In the genomic region with DNA sequence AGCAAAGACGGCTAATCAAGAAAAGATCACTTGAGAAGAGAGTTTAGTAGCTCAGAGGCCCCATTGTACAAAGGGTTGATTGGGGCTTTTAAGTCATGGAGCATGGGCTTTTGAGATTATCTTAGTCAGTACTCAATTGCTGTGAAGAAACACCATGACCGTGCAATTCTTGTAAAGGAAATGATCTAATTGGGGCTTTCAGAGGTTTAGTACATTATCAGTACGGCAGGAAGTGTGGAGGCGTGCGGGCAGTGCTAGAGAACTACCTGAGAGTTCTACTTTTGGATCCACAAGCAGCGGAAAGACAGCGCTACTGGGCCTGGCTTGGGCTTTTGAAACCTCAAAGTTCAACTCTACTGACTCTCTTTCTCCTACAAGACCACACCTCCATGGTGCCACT, we compare ENCODE assay signal across 25 mouse cellular contexts.
DNase-seq lines count a peak whose midpoint lies in the region; ATAC-seq and TF ChIP-seq lines count a peak whose summit lies in the region.
"Had no signal": no experiment of that assay in that cellular context is flagged by ENCODE, and none has a peak within 500 bp of the region (broad histone marks: within the 10 kb centered on the region; RNA-seq: fewer than 3 reads in every experiment).

No protein-coding gene starts in this region.

- H3K79me2 ChIP-seq in MEL (ENCODE audit: control insufficient read depth, insufficient read depth, low read length, poor library complexity) = no peaks in the 10 kb centered on the region

- H3K27me3 ChIP-seq in MEL (ENCODE audit: control insufficient read depth in 1 of 2, insufficient read depth in 2 of 2, low read length in 2 of 2) = no peaks in the 10 kb centered on the region
- H3K27me3 ChIP-seq in kidney, embryonic 14.5 days (ENCODE audit: control insufficient read depth, insufficient read depth, low read length) = no peaks in the 10 kb centered on the region
- H3K27me3 ChIP-seq in forebrain, embryonic 16.5 days (replicated peaks; ENCODE audit: control insufficient read depth, insufficient read depth, low read length) = no peaks in the 10 kb centered on the region
- no peaks in the 10 kb centered on the region for H3K27me3 ChIP-seq in thymus, adult 2 months (ENCODE audit: control insufficient read depth, insufficient read depth, low read length)
- H3K27me3 ChIP-seq: embryonic facial prominence, embryonic 12.5 days; embryonic facial prominence, embryonic 15.5 days; heart, embryonic 12.5 days; heart, embryonic 15.5 days; hindbrain, embryonic 13.5 days had no signal

- H3K27ac ChIP-seq in MEL (ENCODE audit: control insufficient read depth, low read depth, low read length) = peak overlapping the region; percentile 97
- H3K27ac ChIP-seq in kidney, embryonic 14.5 days (ENCODE audit: low read depth, low read length) = no peak overlapping the region
- H3K27ac ChIP-seq in forebrain, embryonic 16.5 days (ENCODE audit: low read length) = no peak overlapping the region
- no peak overlapping the region for H3K27ac ChIP-seq in thymus, adult 2 months (ENCODE audit: control insufficient read depth, insufficient read depth, low read length)
- H3K27ac ChIP-seq: embryonic facial prominence, embryonic 12.5 days; embryonic facial prominence, embryonic 15.5 days; heart, embryonic 15.5 days; hindbrain, embryonic 10.5 days; hindbrain, embryonic 13.5 days had no signal

- no peak for TF ChIP-seq CTCF in MEL (IDR thresholded peaks at IDR 0.05 in 2 of 3, conservative IDR thresholded peaks at IDR 0.05 in 1 of 3; ENCODE audit: control insufficient read depth in 1 of 3, insufficient read depth in 1 of 3, low read depth in 2 of 3, low read length in 3 of 3, poor library complexity in 1 of 3, severe bottlenecking in 1 of 3)
- TF ChIP-seq CTCF in thymus, adult 2 months (IDR thresholded peaks at IDR 0.05; ENCODE audit: borderline replicate concordance, control insufficient read depth, extremely low read depth, insufficient read depth, low read length, poor library complexity) = no peak

- H3K4me3 ChIP-seq in MEL (ENCODE audit: control insufficient read depth in 1 of 2, insufficient read depth in 1 of 2, low read depth in 2 of 2, low read length in 2 of 2) = no peak overlapping the region
- no peak overlapping the region for H3K4me3 ChIP-seq in kidney, embryonic 14.5 days (ENCODE audit: low read length)
- H3K4me3 ChIP-seq in forebrain, embryonic 16.5 days (replicated peaks; ENCODE audit: low read length) = no peak overlapping the region
- no peak overlapping the region for H3K4me3 ChIP-seq in thymus, adult 2 months (ENCODE audit: control insufficient read depth, insufficient read depth, low read length)
- H3K4me3 ChIP-seq: embryonic facial prominence, embryonic 12.5 days; embryonic facial prominence, embryonic 15.5 days; heart, embryonic 12.5 days; heart, embryonic 15.5 days; hindbrain, embryonic 10.5 days; hindbrain, embryonic 13.5 days had no signal

- H3K9ac ChIP-seq in MEL (ENCODE audit: control insufficient read depth, low read depth, low read length, poor library complexity, severe bottlenecking) = peak overlapping the region; percentile 5
- no peak overlapping the region for H3K9ac ChIP-seq in kidney, embryonic 14.5 days (ENCODE audit: low read depth, low read length)
- H3K9ac ChIP-seq in forebrain, embryonic 16.5 days (replicated peaks; ENCODE audit: low read depth, low read length) = no peak overlapping the region
- H3K9ac ChIP-seq: embryonic facial prominence, embryonic 12.5 days; embryonic facial prominence, embryonic 15.5 days; heart, embryonic 12.5 days; heart, embryonic 15.5 days; hindbrain, embryonic 13.5 days had no signal

- TF ChIP-seq RAD21 in MEL (IDR thresholded peaks at IDR 0.05; ENCODE audit: low read depth, low read length) = no peak

- ATAC-seq in kidney, embryonic 14.5 days (ENCODE audit: low FRiP score, low TSS enrichment) = no peak
- ATAC-seq in forebrain, embryonic 16.5 days = no peak
- ATAC-seq: forebrain, embryonic 14.5 days; hindbrain, embryonic 16.5 days; intestine, postnatal 0 days had no signal

- peaks cover 0 to 44% of the 10 kb centered on the region in 2 experiments; a peak in 2 of 4 replicates for H3K36me3 ChIP-seq in MEL (ENCODE audit: control insufficient read depth in 1 of 2, insufficient read depth in 2 of 2, low read length in 2 of 2)
- no peaks in the 10 kb centered on the region for H3K36me3 ChIP-seq in kidney, embryonic 14.5 days (ENCODE audit: control insufficient read depth, insufficient read depth, low read length)
- no peaks in the 10 kb centered on the region for H3K36me3 ChIP-seq in forebrain, embryonic 16.5 days (ENCODE audit: control insufficient read depth, insufficient read depth)
- H3K36me3 ChIP-seq in thymus, adult 2 months (ENCODE audit: control insufficient read depth, insufficient read depth, low read length) = no peaks in the 10 kb centered on the region
- H3K36me3 ChIP-seq: embryonic facial prominence, embryonic 12.5 days; embryonic facial prominence, embryonic 15.5 days; G1E; heart, embryonic 12.5 days; heart, embryonic 15.5 days; hindbrain, embryonic 10.5 days; hindbrain, embryonic 13.5 days had no signal

- no peak overlapping the region for H3K4me2 ChIP-seq in kidney, embryonic 14.5 days (replicated peaks; ENCODE audit: low read depth, low read length)
- no peak overlapping the region for H3K4me2 ChIP-seq in forebrain, embryonic 16.5 days (ENCODE audit: low read length)
- H3K4me2 ChIP-seq: embryonic facial prominence, embryonic 12.5 days; embryonic facial prominence, embryonic 15.5 days; heart, embryonic 12.5 days; heart, embryonic 15.5 days; hindbrain, embryonic 13.5 days had no signal

- TF ChIP-seq POLR2A in MEL (IDR thresholded peaks at IDR 0.05; ENCODE audit: control insufficient read depth in 1 of 2, insufficient read depth in 1 of 2, low read depth in 1 of 2, low read length in 2 of 2, poor library complexity in 1 of 2) = peak in 1 of 2 experiments; percentile 55; a peak in 2 of 4 replicates
- TF ChIP-seq POLR2A in thymus, adult 2 months (IDR thresholded peaks at IDR 0.05; ENCODE audit: control insufficient read depth, extremely low read depth, insufficient read depth, low read length, poor library complexity) = no peak

- DNase-seq in CD4-positive, CD25-positive, alpha-beta regulatory T cell, adult 2 months (ENCODE audit: low read depth, low spot score) = peak; percentile 7
- DNase-seq in MEL (ENCODE audit: low read depth, low spot score) = peak; percentile 91
- DNase-seq in induced T-regulatory cell, adult 2 months (ENCODE audit: low read depth) = peak; percentile 36
- no peak for DNase-seq in thymus, adult 2 months
- DNase-seq: adrenal gland, postnatal 10 days; adrenal gland, postnatal 36 days; cerebellum, adult 2 months; cerebellum, adult 9-11 months; cerebellum, postnatal 25 days; gastrocnemius, postnatal 25 days; heart, adult 18-20 months; heart, postnatal 10 days; heart, postnatal 36 days had no signal

- 60% methylated on average over 7 of the region's 7 CpGs for WGBS in kidney, embryonic 14.5 days
- WGBS in forebrain, embryonic 16.5 days = 83% methylated on average over 7 of the region's 7 CpGs
- WGBS in thymus, adult 2 months = 38% methylated on average over 7 of the region's 7 CpGs

- H3K9me3 ChIP-seq in MEL (replicated peaks; ENCODE audit: insufficient read depth, low read length) = no peaks in the 10 kb centered on the region
- no peaks in the 10 kb centered on the region for H3K9me3 ChIP-seq in kidney, embryonic 14.5 days (ENCODE audit: control insufficient read depth, low read length)
- H3K9me3 ChIP-seq in forebrain, embryonic 16.5 days (ENCODE audit: control insufficient read depth, low read length) = no peaks in the 10 kb centered on the region
- H3K9me3 ChIP-seq: embryonic facial prominence, embryonic 12.5 days; embryonic facial prominence, embryonic 15.5 days; heart, embryonic 15.5 days; hindbrain, embryonic 10.5 days; hindbrain, embryonic 13.5 days had no signal

- H3K4me1 ChIP-seq in MEL (ENCODE audit: control insufficient read depth in 1 of 2, insufficient read depth in 2 of 2, low read length in 2 of 2) = peaks cover 11 to 49% of the 10 kb centered on the region in 2 experiments
- H3K4me1 ChIP-seq in kidney, embryonic 14.5 days (ENCODE audit: control insufficient read depth, insufficient read depth, low read length) = no peaks in the 10 kb centered on the region
- H3K4me1 ChIP-seq in forebrain, embryonic 16.5 days (replicated peaks; ENCODE audit: control insufficient read depth, insufficient read depth, low read length) = no peaks in the 10 kb centered on the region
- H3K4me1 ChIP-seq in thymus, adult 2 months (replicated peaks; ENCODE audit: control insufficient read depth, insufficient read depth, low read length) = no peaks in the 10 kb centered on the region
- H3K4me1 ChIP-seq: embryonic facial prominence, embryonic 12.5 days; embryonic facial prominence, embryonic 15.5 days; heart, embryonic 12.5 days; heart, embryonic 15.5 days; hindbrain, embryonic 10.5 days; hindbrain, embryonic 13.5 days had no signal

- TF ChIP-seq EP300 in MEL (IDR thresholded peaks at IDR 0.05; ENCODE audit: low read depth in 1 of 2, low read length in 2 of 2) = peak; percentile 81 to 90

TF ChIP-seq in MEL, 35 proteins besides CTCF, POLR2A, EP300 and RAD21 (continues in another document):
- TF ChIP-seq MXI1 (IDR thresholded peaks at IDR 0.05; ENCODE audit: low read depth, low read length) (no peak; the same call in 1 of the 2 replicates), KAT2A (conservative IDR thresholded peaks at IDR 0.05; ENCODE audit: low read depth, low read length) (no peak), MYB (IDR thresholded peaks at IDR 0.05; ENCODE audit: low read depth, low read length) (no peak), ZKSCAN1 (IDR thresholded peaks at IDR 0.05; ENCODE audit: low read depth, low read length) (no peak), ETS1 (IDR thresholded peaks at IDR 0.05; ENCODE audit: low read depth, low read length) (peak; percentile 98), TCF12 (IDR thresholded peaks at IDR 0.05; ENCODE audit: low read depth, low read length) (peak; percentile 31; the same call in 1 of the 2 replicates), SIN3A (IDR thresholded peaks at IDR 0.05; ENCODE audit: low read length) (peak; percentile 66), TAL1 (IDR thresholded peaks at IDR 0.05; ENCODE audit: low read length) (no peak), MAX (IDR thresholded peaks at IDR 0.05; ENCODE audit: low read length) (no peak), JUND (IDR thresholded peaks at IDR 0.05; ENCODE audit: low read depth, low read length) (peak; percentile 60; the same call in 1 of the 2 replicates), GATA1 (IDR thresholded peaks at IDR 0.05; ENCODE audit: low read depth, low read length) (peak; percentile 83), ZNF384 (IDR thresholded peaks at IDR 0.05; ENCODE audit: low read depth, low read length) (no peak), RCOR1 (IDR thresholded peaks at IDR 0.05; ENCODE audit: low read depth, low read length) (peak; percentile 19; the same call in 1 of the 2 replicates), BHLHE40 (IDR thresholded peaks at IDR 0.05; ENCODE audit: borderline replicate concordance, low read depth, low read length) (0 out of 2 replicates have a peak, but pooled peaks have one; percentile 56), TBP (IDR thresholded peaks at IDR 0.05; ENCODE audit: low read depth, low read length) (peak; percentile 96), USF1 (IDR thresholded peaks at IDR 0.05; ENCODE audit: low read depth, low read length) (no peak)
